In the genomic region with DNA sequence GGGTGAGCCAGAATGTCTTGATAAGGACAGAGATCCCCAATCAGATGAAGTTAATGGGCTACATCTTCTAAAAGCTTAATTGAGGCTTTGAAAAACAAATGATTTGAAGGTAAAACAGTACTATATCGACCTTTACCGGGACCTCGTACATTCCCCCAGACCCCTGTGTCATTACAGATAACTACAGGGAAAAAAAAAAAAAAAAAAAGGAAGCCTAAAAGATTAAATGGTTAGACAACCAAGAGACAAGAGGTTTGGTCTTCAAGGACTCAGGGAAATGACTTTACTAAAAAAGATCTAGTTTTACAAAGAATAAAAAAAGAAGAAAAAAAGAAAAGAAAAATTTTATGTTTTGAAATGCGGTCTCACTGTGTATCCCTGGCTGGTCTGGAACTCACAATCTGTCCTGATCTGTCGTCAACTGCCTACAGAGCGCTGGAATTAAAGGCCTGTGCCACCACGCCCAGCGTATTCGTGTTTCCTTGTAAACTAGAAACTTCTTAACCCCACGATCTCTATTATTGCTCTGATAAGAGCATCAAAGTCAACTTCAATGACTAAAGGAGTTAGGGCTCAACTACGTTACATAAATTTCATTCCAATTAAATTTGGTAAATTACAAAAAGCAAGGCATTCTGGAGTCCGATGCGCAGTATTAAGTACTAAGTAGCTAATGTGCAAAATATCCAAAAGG, we compare ENCODE assay signal across 8 mouse cellular contexts. TPM values are rescaled to one million over a fixed set of nuclear protein-coding genes. Genes with fewer than 3 reads are reported as not detected.
DNase-seq lines count a peak whose midpoint lies in the region; ATAC-seq and TF ChIP-seq lines count a peak whose summit lies in the region.

No protein-coding gene starts in this region.

- H3K4me3 ChIP-seq in heart, postnatal 0 days (ENCODE audit: low read depth, low read length): peak overlapping the region; percentile 73
- H3K4me3 ChIP-seq in forebrain, embryonic 12.5 days (replicated peaks): peak overlapping the region; percentile 71
- H3K4me3 ChIP-seq in liver, embryonic 13.5 days (replicated peaks): peak overlapping the region; percentile 94
- peak overlapping the region; percentile 90 for H3K4me3 ChIP-seq in stomach, postnatal 0 days (ENCODE audit: low read depth, low read length)

- ATAC-seq in heart, postnatal 0 days (ENCODE audit: insufficient read depth, low read depth): no peak
- no peak for ATAC-seq in forebrain, embryonic 12.5 days (ENCODE audit: low FRiP score)
- ATAC-seq in liver, embryonic 13.5 days (ENCODE audit: low read depth): no peak
- ATAC-seq in stomach, postnatal 0 days (ENCODE audit: low FRiP score, low TSS enrichment): no peak

- DNase-seq in heart, postnatal 0 days (ENCODE audit: low spot score): no peak
- DNase-seq in heart, postnatal 10 days: no peak
- DNase-seq in MEL-GATA-1-ER (ENCODE audit: extremely low read depth, low read depth): peak; percentile 43
- no peak for DNase-seq in liver, embryonic 13.5 days
- DNase-seq in stomach, postnatal 0 days (ENCODE audit: low spot score): peak; percentile 23
- no peak for DNase-seq in layer of hippocampus, adult 8-10 months (ENCODE audit: low spot score in 2 of 2)
- no peak for DNase-seq in urinary bladder, postnatal 36 days (ENCODE audit: low spot score in 2 of 2)

- peak overlapping the region; percentile 94 for H3K27ac ChIP-seq in heart, postnatal 0 days (ENCODE audit: low read depth)
- peak overlapping the region; percentile 92; the same call in 1 of the 2 replicates for H3K27ac ChIP-seq in forebrain, embryonic 12.5 days
- H3K27ac ChIP-seq in liver, embryonic 13.5 days: peak overlapping the region; percentile 93
- H3K27ac ChIP-seq in stomach, postnatal 0 days (replicated peaks): peak overlapping the region; percentile 99

- 8% methylated on average over 13 of the region's 13 CpGs for WGBS in heart, postnatal 0 days
- WGBS in forebrain, embryonic 12.5 days: 20% methylated on average over 13 of the region's 13 CpGs
- 5% methylated on average over 13 of the region's 13 CpGs for WGBS in liver, embryonic 13.5 days (ENCODE audit: insufficient replicate concordance)
- WGBS in stomach, postnatal 0 days: 9% methylated on average over 13 of the region's 13 CpGs

- TF ChIP-seq CTCF in heart, postnatal 0 days (IDR thresholded peaks at IDR 0.05; ENCODE audit: low read depth): no peak
- no peak for TF ChIP-seq CTCF in stomach, postnatal 0 days (IDR thresholded peaks at IDR 0.05; ENCODE audit: low read depth)

- no peaks in the 10 kb centered on the region for H3K27me3 ChIP-seq in heart, postnatal 0 days (ENCODE audit: control insufficient read depth, insufficient read depth, low read length)
- H3K27me3 ChIP-seq in forebrain, embryonic 12.5 days: no peaks in the 10 kb centered on the region
- no peaks in the 10 kb centered on the region for H3K27me3 ChIP-seq in liver, embryonic 13.5 days
- no peaks in the 10 kb centered on the region for H3K27me3 ChIP-seq in stomach, postnatal 0 days (ENCODE audit: control insufficient read depth, insufficient read depth, low read length)

- H3K4me2 ChIP-seq in heart, postnatal 0 days (ENCODE audit: low read depth, low read length): peak overlapping the region; percentile 70
- peak overlapping the region; percentile 61 for H3K4me2 ChIP-seq in forebrain, embryonic 12.5 days
- H3K4me2 ChIP-seq in liver, embryonic 13.5 days: peak overlapping the region; percentile 83
- H3K4me2 ChIP-seq in stomach, postnatal 0 days (replicated peaks; ENCODE audit: low read depth): peak overlapping the region; percentile 72

- peak overlapping the region; percentile 67 for H3K9ac ChIP-seq in heart, postnatal 0 days (replicated peaks; ENCODE audit: low read depth, low read length)
- H3K9ac ChIP-seq in forebrain, embryonic 12.5 days: peak overlapping the region; percentile 93
- H3K9ac ChIP-seq in liver, embryonic 13.5 days: peak overlapping the region; percentile 93
- H3K9ac ChIP-seq in stomach, postnatal 0 days (ENCODE audit: low read length): peak overlapping the region; percentile 95

- peaks cover 22% of the 10 kb centered on the region for H3K4me1 ChIP-seq in heart, postnatal 0 days (ENCODE audit: control insufficient read depth, insufficient read depth)
- H3K4me1 ChIP-seq in forebrain, embryonic 12.5 days: peaks cover 32% of the 10 kb centered on the region
- peaks cover 39% of the 10 kb centered on the region for H3K4me1 ChIP-seq in liver, embryonic 13.5 days (replicated peaks)
- H3K4me1 ChIP-seq in stomach, postnatal 0 days (replicated peaks; ENCODE audit: control insufficient read depth, insufficient read depth): no peaks in the 10 kb centered on the region; the same call in none of the 2 replicates

- no peaks in the 10 kb centered on the region for H3K9me3 ChIP-seq in heart, postnatal 0 days (replicated peaks; ENCODE audit: control insufficient read depth, low read length)
- H3K9me3 ChIP-seq in forebrain, embryonic 12.5 days: no peaks in the 10 kb centered on the region
- H3K9me3 ChIP-seq in liver, embryonic 13.5 days (replicated peaks): no peaks in the 10 kb centered on the region
- no peaks in the 10 kb centered on the region for H3K9me3 ChIP-seq in stomach, postnatal 0 days (ENCODE audit: control insufficient read depth, low read length)

- intact Hi-C loops in heart, postnatal 10 days (cut with DNase I): no loop called here

- no peak for TF ChIP-seq EP300 in heart, postnatal 0 days (IDR thresholded peaks at IDR 0.05; ENCODE audit: low read depth)
- no peak for TF ChIP-seq EP300 in stomach, postnatal 0 days (optimal IDR thresholded peaks at IDR 0.05)

- no peaks in the 10 kb centered on the region for H3K36me3 ChIP-seq in heart, postnatal 0 days (replicated peaks; ENCODE audit: control insufficient read depth, insufficient read depth, low read length)
- H3K36me3 ChIP-seq in forebrain, embryonic 12.5 days (replicated peaks): peaks cover 15% of the 10 kb centered on the region; the same call in 1 of the 2 replicates
- H3K36me3 ChIP-seq in liver, embryonic 13.5 days: peaks cover 2% of the 10 kb centered on the region; the same call in 1 of the 2 replicates
- H3K36me3 ChIP-seq in stomach, postnatal 0 days (ENCODE audit: control insufficient read depth, insufficient read depth, low read length): no peaks in the 10 kb centered on the region

RNA-seq across cellular contexts. Expression of a gene that starts 0.9 kb away (rescaled TPM):
- total RNA-seq in heart, postnatal 0 days (2014; rRNA removed; ENCODE audit: low replicate concordance): 107 and 116 TPM in 2 replicates
- polyA plus RNA-seq in heart, postnatal 0 days (2015; fragmentation: Nextera tagmentation; extraction: Ambion mirVana): 160 and 164 TPM in 2 replicates
- total RNA-seq in heart, postnatal 10 days (2021): 10 to 100 TPM; 78.8 to 80.3 TPM
- polyA plus RNA-seq in forebrain, embryonic 12.5 days (2016; fragmentation: Nextera tagmentation; extraction: Ambion mirVana): 344 and 355 TPM in 2 replicates
- polyA plus RNA-seq in liver, embryonic 13.5 days (2015; fragmentation: Nextera tagmentation; extraction: Ambion mirVana): 63.2 and 78.5 TPM in 2 replicates
- polyA plus RNA-seq in stomach, postnatal 0 days (2015; fragmentation: Nextera tagmentation; extraction: Ambion mirVana): 127 and 131 TPM in 2 replicates
- total RNA-seq in layer of hippocampus, adult 8-10 months (2022): 10 to 100 TPM; 60.2 to 74.6 (median 67.6) TPM

RNA-seq across cellular contexts. Expression of a gene that starts 39.5 kb away (rescaled TPM):
- 8.1 and 10.5 TPM in 2 replicates for total RNA-seq in heart, postnatal 0 days (2014; rRNA removed; ENCODE audit: low replicate concordance)
- 4.4 TPM in 2 replicates for polyA plus RNA-seq in heart, postnatal 0 days (2015; fragmentation: Nextera tagmentation; extraction: Ambion mirVana)
- total RNA-seq in heart, postnatal 10 days (2021): 10 to 100 TPM; 10.8 to 13.4 TPM
- 13.2 and 13.8 TPM in 2 replicates for polyA plus RNA-seq in forebrain, embryonic 12.5 days (2016; fragmentation: Nextera tagmentation; extraction: Ambion mirVana)
- polyA plus RNA-seq in liver, embryonic 13.5 days (2015; fragmentation: Nextera tagmentation; extraction: Ambion mirVana): 5.3 and 6.2 TPM in 2 replicates
- 6.0 and 6.5 TPM in 2 replicates for polyA plus RNA-seq in stomach, postnatal 0 days (2015; fragmentation: Nextera tagmentation; extraction: Ambion mirVana)
- total RNA-seq in layer of hippocampus, adult 8-10 months (2022): 10 to 100 TPM; 12.3 to 24.1 (median 17.4) TPM

RNA-seq across cellular contexts. Expression of a gene that starts 57.8 kb away (rescaled TPM):
- not detected in 2 replicates for total RNA-seq in heart, postnatal 0 days (2014; rRNA removed; ENCODE audit: low replicate concordance)
- polyA plus RNA-seq in heart, postnatal 0 days (2015; fragmentation: Nextera tagmentation; extraction: Ambion mirVana): not detected in 2 replicates
- total RNA-seq in heart, postnatal 10 days (2021): not detected
- not detected in 2 replicates for polyA plus RNA-seq in forebrain, embryonic 12.5 days (2016; fragmentation: Nextera tagmentation; extraction: Ambion mirVana)
- 0.19 and 0.55 TPM in 2 replicates for polyA plus RNA-seq in liver, embryonic 13.5 days (2015; fragmentation: Nextera tagmentation; extraction: Ambion mirVana)
- not detected in 2 replicates for polyA plus RNA-seq in stomach, postnatal 0 days (2015; fragmentation: Nextera tagmentation; extraction: Ambion mirVana)
- not detected for total RNA-seq in layer of hippocampus, adult 8-10 months (2022)

Comparison
In these comparisons a context has a peak if more than half of its experiments do, and no peak if none do; other contexts are left out.
1. DNase-seq: peak in MEL-GATA-1-ER (single experiment) and stomach, postnatal 0 days (single experiment); none in heart, postnatal 0 days (single experiment), heart, postnatal 10 days (0 of 2), liver, embryonic 13.5 days (single experiment), layer of hippocampus, adult 8-10 months (0 of 2) and urinary bladder, postnatal 36 days (0 of 2).
2. Peak in every context shown above with its lines, with median percentiles within 50 percentile points of each other: H3K27ac ChIP-seq, H3K4me2 ChIP-seq, H3K4me3 ChIP-seq and H3K9ac ChIP-seq.